Comparison of ENCODE assay signal across 21 mouse cellular contexts in genomic region chr12:84702586-84702985, GRCm38 (mm10). TPM values are rescaled to one million over a fixed set of nuclear protein-coding genes. Genes with fewer than 3 reads are reported as not detected.
DNase-seq lines count a peak whose midpoint lies in the region; ATAC-seq lines count a peak whose summit lies in the region.
"Had no signal": no experiment of that assay in that cellular context is flagged by ENCODE, and none has a peak within 500 bp of the region (broad histone marks: within the 10 kb centered on the region; RNA-seq: fewer than 3 reads in every experiment).

No protein-coding gene starts in this region.

- H3K27me3 ChIP-seq in forebrain, embryonic 16.5 days (replicated peaks; ENCODE audit: control insufficient read depth, insufficient read depth, low read length): peaks cover 18% of the 10 kb centered on the region
- peaks cover 11% of the 10 kb centered on the region; the same call in 1 of the 2 replicates for H3K27me3 ChIP-seq in forebrain, embryonic 11.5 days (ENCODE audit: control insufficient read depth, insufficient read depth, low read length)

- H3K9me3 ChIP-seq in forebrain, embryonic 16.5 days (ENCODE audit: control insufficient read depth, low read length): no peaks in the 10 kb centered on the region
- no peaks in the 10 kb centered on the region for H3K9me3 ChIP-seq in forebrain, embryonic 11.5 days (ENCODE audit: control insufficient read depth, low read length)
- H3K9me3 ChIP-seq: heart, embryonic 13.5 days; limb, embryonic 15.5 days; neural tube, embryonic 12.5 days; stomach, embryonic 15.5 days had no signal

- H3K4me1 ChIP-seq in forebrain, embryonic 16.5 days (replicated peaks; ENCODE audit: control insufficient read depth, insufficient read depth, low read length): 0 out of 2 replicates have a peak, but pooled peaks cover 4% of the 10 kb centered on the region
- H3K4me1 ChIP-seq in forebrain, embryonic 11.5 days (replicated peaks; ENCODE audit: control insufficient read depth, insufficient read depth, low read length): peaks cover 4% of the 10 kb centered on the region; the same call in 1 of the 2 replicates

- H3K4me3 ChIP-seq in forebrain, embryonic 16.5 days (replicated peaks; ENCODE audit: low read length): no peak overlapping the region
- H3K4me3 ChIP-seq in forebrain, embryonic 11.5 days (ENCODE audit: low read depth, low read length): no peak overlapping the region
- H3K4me3 ChIP-seq: heart, embryonic 13.5 days; limb, embryonic 15.5 days; neural tube, embryonic 12.5 days; stomach, embryonic 15.5 days had no signal

- DNase-seq in forebrain, embryonic 11.5 days (ENCODE audit: low spot score): no peak
- peak; percentile 17 for DNase-seq in layer of hippocampus, adult 9-11 months
- no peak for DNase-seq in layer of hippocampus, adult 9-10 months (ENCODE audit: low spot score)
- peak; percentile 6 for DNase-seq in 3T3-L1 (ENCODE audit: low read depth, low spot score)
- DNase-seq in brain, adult 2 months (ENCODE audit: low read depth, low spot score): peak; percentile 27
- no peak for DNase-seq in urinary bladder, postnatal 14 days (ENCODE audit: low spot score)
- DNase-seq in frontal cortex, postnatal 36 days (ENCODE audit: low spot score in 2 of 2): no peak
- DNase-seq: adrenal gland, adult 8-10 months; cerebellum, postnatal 36 days; gastrocnemius, postnatal 10 days; heart, adult 11 months; kidney, adult 8-10 months; kidney, postnatal 14 days; thymus, adult 18-20 months; thymus, postnatal 4 days had no signal

- ATAC-seq in forebrain, embryonic 16.5 days: 0 out of 2 replicates have a peak, but pooled peaks have one; percentile 18
- ATAC-seq in forebrain, embryonic 11.5 days (replicated peaks; ENCODE audit: low FRiP score): no peak
- ATAC-seq: lung, postnatal 0 days had no signal

- no peak overlapping the region for H3K27ac ChIP-seq in forebrain, embryonic 16.5 days (ENCODE audit: low read length)
- H3K27ac ChIP-seq in forebrain, embryonic 11.5 days (ENCODE audit: low read depth, low read length): no peak overlapping the region
- H3K27ac ChIP-seq: heart, embryonic 13.5 days; limb, embryonic 15.5 days; neural tube, embryonic 12.5 days; stomach, embryonic 15.5 days had no signal

- WGBS in forebrain, embryonic 16.5 days: 35% methylated on average over 7 of the region's 7 CpGs
- WGBS in forebrain, embryonic 11.5 days: 68% methylated on average over 7 of the region's 7 CpGs

- no peaks in the 10 kb centered on the region for H3K36me3 ChIP-seq in forebrain, embryonic 16.5 days (ENCODE audit: control insufficient read depth, insufficient read depth)
- H3K36me3 ChIP-seq in forebrain, embryonic 11.5 days (ENCODE audit: control insufficient read depth, insufficient read depth, low read length): no peaks in the 10 kb centered on the region
- H3K36me3 ChIP-seq: heart, embryonic 13.5 days; limb, embryonic 15.5 days; neural tube, embryonic 12.5 days; stomach, embryonic 15.5 days had no signal

- H3K9ac ChIP-seq in forebrain, embryonic 16.5 days (replicated peaks; ENCODE audit: low read depth, low read length): no peak overlapping the region
- no peak overlapping the region for H3K9ac ChIP-seq in forebrain, embryonic 11.5 days (ENCODE audit: low read length)
- H3K9ac ChIP-seq: heart, embryonic 13.5 days; limb, embryonic 15.5 days; neural tube, embryonic 12.5 days; stomach, embryonic 15.5 days had no signal

- no peak overlapping the region for H3K4me2 ChIP-seq in forebrain, embryonic 16.5 days (ENCODE audit: low read length)
- H3K4me2 ChIP-seq in forebrain, embryonic 11.5 days (ENCODE audit: low read depth, low read length, severe bottlenecking): no peak overlapping the region
- H3K4me2 ChIP-seq: heart, embryonic 13.5 days; limb, embryonic 15.5 days; neural tube, embryonic 12.5 days; stomach, embryonic 15.5 days had no signal

RNA-seq across cellular contexts. Expression of gene Syndig1l, which starts 4.0 kb away (rescaled TPM):
- polyA plus RNA-seq in forebrain, embryonic 16.5 days (2015; fragmentation: Nextera tagmentation; extraction: Ambion mirVana): 3.4 and 4.2 TPM in 2 replicates
- polyA plus RNA-seq in forebrain, embryonic 11.5 days (2014; fragmentation: Nextera tagmentation; extraction: Ambion mirVana): 0.20 and 0.23 TPM in 2 replicates
- polyA plus RNA-seq: heart, embryonic 13.5 days; limb, embryonic 15.5 days; lung, postnatal 0 days had no signal

Comparison
In these comparisons a context has a peak if more than half of its experiments do, and no peak if none do; other contexts are left out.
1. DNase-seq: peak in layer of hippocampus, adult 9-11 months (single experiment), 3T3-L1 (single experiment) and brain, adult 2 months (single experiment); none in forebrain, embryonic 11.5 days (single experiment), layer of hippocampus, adult 9-10 months (single experiment), urinary bladder, postnatal 14 days (single experiment) and frontal cortex, postnatal 36 days (0 of 2).